Mouse (Mus musculus) hindbrain, embryonic 14.5 days (tissue): ENCODE data around the gene Casq1. TPM values are rescaled to one million over a fixed set of nuclear protein-coding genes. Genes with fewer than 3 reads are reported as not detected.
A peak's percentile ranks its signal among the peaks of the same experiment; 100 is the strongest.

Source experiments
- ATAC-seq: fragments of 200-750 bp; cut with Nextera tagmentation; 2 replicates; pipeline ENCODE4 v1.8.0; 2017; ENCODE audit warnings: moderate number of reproducible peaks, mild to moderate bottlenecking, moderate TSS enrichment, moderate library complexity; ENCODE audit not compliant: low FRiP score
- DNase-seq: peaks from one replicate; pipeline ENCODE4 v3.0.0-alpha.2; 2015; ENCODE audit warnings: low spot score
- H3K27ac ChIP-seq: fragments of 300-500 bp; sonication (generic); 2 replicates; pipeline ENCODE4 v1.5.1; 2014; ENCODE audit warnings: mild to moderate bottlenecking, moderate library complexity
- H3K27me3 ChIP-seq: fragments of 300-500 bp; sonication (generic); 2 replicates; pipeline ENCODE4 v1.6.1; 2014; ENCODE audit warnings: mild to moderate bottlenecking, low read length, mixed read lengths; ENCODE audit not compliant: control insufficient read depth, insufficient read depth
- H3K36me3 ChIP-seq: fragments of 300-500 bp; sonication (generic); replicated peaks from 2 replicates; pipeline ENCODE4 v1.6.1; 2014; ENCODE audit not compliant: control insufficient read depth, insufficient read depth
- H3K4me1 ChIP-seq: fragments of 300-500 bp; sonication (generic); replicated peaks from 2 replicates; pipeline ENCODE4 v1.6.1; 2014; ENCODE audit warnings: antibody characterized with exemption, low read length, mixed read lengths; ENCODE audit not compliant: control insufficient read depth, insufficient read depth
- H3K4me2 ChIP-seq: fragments of 300-500 bp; sonication (generic); replicated peaks from 2 replicates; pipeline ENCODE4 v1.6.1; 2014; ENCODE audit warnings: mild to moderate bottlenecking, moderate library complexity
- H3K4me3 ChIP-seq: fragments of 300-500 bp; sonication (generic); replicated peaks from 2 replicates; pipeline ENCODE4 v1.5.1; 2014; ENCODE audit warnings: mild to moderate bottlenecking, low read length
- H3K9ac ChIP-seq: fragments of 300-500 bp; sonication (generic); 2 replicates; pipeline ENCODE4 v1.6.1; 2014
- H3K9me3 ChIP-seq: fragments of 300-500 bp; sonication (generic); 2 replicates; pipeline ENCODE4 v1.6.1; 2016; ENCODE audit warnings: low read length; ENCODE audit not compliant: control insufficient read depth
- WGBS: fragments of 180-500 bp; shearing (Covaris S2); extraction: QIAGEN DNeasy Blood & Tissue Kit; methylation state at CpG from one replicate; pipeline ENCODE4 v1.1.7; 2014; 5-methylcytosine and 5-hydroxymethylcytosine counted together
- polyA plus RNA-seq: library from polyadenylated mRNA; unstranded; fragments of >200 nt; fragmentation: Nextera tagmentation; extraction: Ambion mirVana; gene quantifications from 2 replicates; pipeline ENCODE4 v1.2.1, GENCODE M21; 2014

Gene Casq1
- polyA plus RNA-seq, 1 experiment from 2014 or later = 1.4 TPM

GRCm38 (mm10) chr1:172240945-172241708 is 21.5 kb upstream of the Casq1 start:
- Histone ChIP-seq H3K9ac (no peak overlapping the region), H3K27ac (no peak overlapping the region), H3K36me3 (no peaks in the 10 kb centered on the region), H3K4me3 (no peak overlapping the region), H3K9me3 (no peaks in the 10 kb centered on the region), H3K4me1 (no peaks in the 10 kb centered on the region), H3K4me2 (no peak overlapping the region), H3K27me3 (peaks cover 11% of the 10 kb centered on the region; the same call in 1 of the 2 replicates)
- WGBS = 12% methylated on average over 6 of the region's 6 CpGs
- DNase-seq = no peak
- no peak for ATAC-seq

DNA sequence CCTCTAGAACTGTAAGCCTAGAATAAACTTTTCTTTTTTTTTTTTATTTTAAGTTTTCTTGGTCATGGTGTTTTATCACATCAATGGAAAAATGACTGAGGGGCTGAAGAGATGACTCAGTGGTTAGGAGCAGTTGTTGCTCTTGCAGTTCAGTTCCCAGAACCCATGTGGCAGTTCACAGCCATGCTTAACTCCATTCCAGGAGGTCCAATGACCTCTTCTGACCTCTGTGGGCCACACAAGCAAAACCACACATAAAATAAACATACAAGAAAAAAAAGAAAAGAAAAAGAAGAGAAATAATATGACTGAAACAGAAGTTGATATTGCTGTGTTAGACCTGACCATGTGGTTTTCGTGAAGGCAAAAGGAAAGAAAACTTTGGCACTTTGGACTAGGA is 9.5 kb upstream of the Casq1 start:
- 88% methylated on average over 1 of the region's 1 CpGs for WGBS

GRCm38 (mm10) chr1:172228209-172228608 is 8.5 kb upstream of the Casq1 start:
- Histone ChIP-seq H3K4me1 (no peaks in the 10 kb centered on the region), H3K27ac (no peak overlapping the region), H3K9me3 (no peaks in the 10 kb centered on the region), H3K36me3 (no peaks in the 10 kb centered on the region), H3K4me2 (no peak overlapping the region), H3K4me3 (no peak overlapping the region), H3K9ac (no peak overlapping the region), H3K27me3 (no peaks in the 10 kb centered on the region)
- DNase-seq (no peak), ATAC-seq (no peak)
- 85% methylated on average over 2 of the region's 2 CpGs for WGBS

More for the DNA sequence above, 9.5 kb upstream of the Casq1 start:
- ATAC-seq = no peak
- no peak overlapping the region for H3K4me3 ChIP-seq
- no peaks in the 10 kb centered on the region for H3K4me1 ChIP-seq
- no peak overlapping the region for H3K27ac ChIP-seq
- DNase-seq = no peak
- no peaks in the 10 kb centered on the region for H3K27me3 ChIP-seq
- H3K9me3 ChIP-seq = no peaks in the 10 kb centered on the region
- no peak overlapping the region for H3K4me2 ChIP-seq
- H3K36me3 ChIP-seq = no peaks in the 10 kb centered on the region
- no peak overlapping the region for H3K9ac ChIP-seq

DNA sequence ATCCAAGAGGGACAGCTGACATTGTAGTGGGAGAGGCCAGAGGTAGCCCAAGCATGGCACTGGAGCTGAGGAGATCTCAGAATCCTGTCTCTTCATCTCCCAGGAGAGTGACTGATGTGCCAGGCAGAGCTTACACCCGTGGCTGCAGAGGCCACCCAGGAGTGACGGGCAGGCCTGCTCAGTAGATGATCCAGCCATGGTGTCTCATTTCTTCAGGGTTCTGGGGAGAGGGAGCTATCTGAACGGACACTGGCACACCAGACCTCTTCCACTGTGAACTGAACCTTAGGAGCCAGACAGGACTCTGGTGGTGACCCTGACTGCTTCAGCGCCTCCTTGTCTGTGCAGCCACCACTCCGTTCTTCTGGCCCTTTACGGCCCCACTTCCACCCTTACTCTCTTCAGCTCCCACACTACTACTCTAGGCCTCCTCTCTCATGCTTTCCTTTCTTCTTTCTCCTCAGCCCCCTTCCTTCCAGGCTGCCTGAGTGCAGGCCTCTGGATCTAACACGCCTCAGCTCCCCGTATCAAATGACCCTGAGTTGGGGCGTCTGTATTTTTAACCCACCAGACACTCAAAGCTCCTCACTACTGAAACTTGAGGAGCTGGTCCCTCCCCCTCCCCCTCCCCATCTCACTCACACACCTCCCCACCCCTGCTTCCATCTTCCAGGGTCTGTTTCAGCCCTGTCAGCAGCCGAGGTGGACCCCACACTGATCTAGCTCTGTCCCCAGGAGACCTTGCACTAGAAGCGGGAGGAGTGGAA is 1.8 kb upstream of the Casq1 start:
- DNase-seq (no peak), ATAC-seq (no peak)
- no peak overlapping the region for H3K4me2 ChIP-seq
- no peaks in the 10 kb centered on the region for H3K27me3 ChIP-seq
- H3K4me3 ChIP-seq = no peak overlapping the region
- H3K9ac ChIP-seq = no peak overlapping the region
- H3K36me3 ChIP-seq = no peaks in the 10 kb centered on the region
- peaks cover 23% of the 10 kb centered on the region for H3K4me1 ChIP-seq
- peak overlapping the region; percentile 63; the same call in 1 of the 2 replicates for H3K27ac ChIP-seq
- WGBS = 41% methylated on average over 11 of the region's 11 CpGs
- no peaks in the 10 kb centered on the region for H3K9me3 ChIP-seq

GRCm38 (mm10) chr1:172220414-172220813 is 746 bp upstream of the Casq1 start:
- DNase-seq (peak; percentile 50), ATAC-seq (peak; percentile 39; the same call in 1 of the 2 replicates)
- WGBS = 43% methylated on average over 10 of the region's 10 CpGs
- no peaks in the 10 kb centered on the region for H3K9me3 ChIP-seq
- no peak overlapping the region for H3K4me3 ChIP-seq
- H3K27me3 ChIP-seq = no peaks in the 10 kb centered on the region
- no peak overlapping the region for H3K4me2 ChIP-seq
- H3K4me1 ChIP-seq = peaks cover 23% of the 10 kb centered on the region
- H3K36me3 ChIP-seq = no peaks in the 10 kb centered on the region
- peak overlapping the region; percentile 65 for H3K27ac ChIP-seq
- no peak overlapping the region for H3K9ac ChIP-seq

- DNase-seq (no peak), ATAC-seq (no peak)
- no peaks in the 10 kb centered on the region for H3K27me3 ChIP-seq
- WGBS = 43% methylated on average over 15 of the region's 15 CpGs
- peaks cover 27% of the 10 kb centered on the region for H3K4me1 ChIP-seq
- H3K27ac ChIP-seq = no peak overlapping the region
- H3K4me3 ChIP-seq = no peak overlapping the region
- H3K36me3 ChIP-seq = no peaks in the 10 kb centered on the region
- no peak overlapping the region for H3K4me2 ChIP-seq
- no peaks in the 10 kb centered on the region for H3K9me3 ChIP-seq
- no peak overlapping the region for H3K9ac ChIP-seq
Observed at GRCm38 (mm10) chr1:172218164-172218910, 1.3 kb downstream of the Casq1 start.

- H3K9me3 ChIP-seq = no peaks in the 10 kb centered on the region
- no peaks in the 10 kb centered on the region for H3K36me3 ChIP-seq
- peaks cover 27% of the 10 kb centered on the region for H3K4me1 ChIP-seq
- H3K9ac ChIP-seq = no peak overlapping the region
- no peak overlapping the region for H3K27ac ChIP-seq
- DNase-seq = peak; percentile 88
- WGBS = 0% methylated on average over 5 of the region's 5 CpGs
- H3K4me3 ChIP-seq = no peak overlapping the region
- 0 out of 2 replicates have a peak overlapping the region, but pooled peaks have one; percentile 11 for H3K4me2 ChIP-seq
- no peaks in the 10 kb centered on the region for H3K27me3 ChIP-seq
- peak; percentile 31; the same call in 1 of the 2 replicates for ATAC-seq
Observed at GRCm38 (mm10) chr1:172217148-172217547, 2.5 kb downstream of the Casq1 start.

DNA sequence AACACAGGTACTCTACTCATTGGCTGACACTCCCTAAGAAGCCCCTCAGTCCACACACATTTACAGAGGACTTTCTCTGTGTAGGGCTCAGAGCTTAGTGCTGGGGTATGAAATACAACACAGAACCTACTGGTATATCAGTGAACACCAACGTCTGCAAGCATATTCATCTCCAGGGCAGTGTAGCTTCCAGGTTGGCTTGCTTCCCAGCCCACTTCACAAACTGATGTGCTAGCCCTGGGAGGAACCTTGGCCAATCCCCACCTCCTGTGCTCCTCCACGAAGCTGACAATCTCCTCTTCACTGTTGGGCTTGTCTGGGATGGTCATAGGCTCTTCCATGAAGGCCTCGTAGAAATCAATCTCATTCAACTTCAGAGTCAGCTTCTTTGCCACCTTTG is 4.9 kb downstream of the Casq1 start:
- H3K4me3 ChIP-seq = no peak overlapping the region
- DNase-seq = no peak
- no peak overlapping the region for H3K4me2 ChIP-seq
- no peaks in the 10 kb centered on the region for H3K36me3 ChIP-seq
- H3K9me3 ChIP-seq = no peaks in the 10 kb centered on the region
- H3K4me1 ChIP-seq = peaks cover 9% of the 10 kb centered on the region
- no peak for ATAC-seq
- H3K9ac ChIP-seq = no peak overlapping the region
- no peaks in the 10 kb centered on the region for H3K27me3 ChIP-seq
- no peak overlapping the region for H3K27ac ChIP-seq
- WGBS = 60% methylated on average over 3 of the region's 3 CpGs

GRCm38 (mm10) chr1:172213771-172214170 is 5.9 kb downstream of the Casq1 start:
- WGBS = 41% methylated on average over 4 of the region's 4 CpGs
- Histone ChIP-seq H3K4me2 (no peak overlapping the region), H3K4me1 (peaks cover 5% of the 10 kb centered on the region), H3K9ac (no peak overlapping the region), H3K27me3 (no peaks in the 10 kb centered on the region), H3K4me3 (no peak overlapping the region), H3K27ac (peak overlapping the region; percentile 14; the same call in 1 of the 2 replicates), H3K9me3 (no peaks in the 10 kb centered on the region), H3K36me3 (no peaks in the 10 kb centered on the region)
- no peak for DNase-seq
- ATAC-seq = peak; percentile 34
